14 mouse cellular contexts compared by ENCODE assay signal in the genomic region with DNA sequence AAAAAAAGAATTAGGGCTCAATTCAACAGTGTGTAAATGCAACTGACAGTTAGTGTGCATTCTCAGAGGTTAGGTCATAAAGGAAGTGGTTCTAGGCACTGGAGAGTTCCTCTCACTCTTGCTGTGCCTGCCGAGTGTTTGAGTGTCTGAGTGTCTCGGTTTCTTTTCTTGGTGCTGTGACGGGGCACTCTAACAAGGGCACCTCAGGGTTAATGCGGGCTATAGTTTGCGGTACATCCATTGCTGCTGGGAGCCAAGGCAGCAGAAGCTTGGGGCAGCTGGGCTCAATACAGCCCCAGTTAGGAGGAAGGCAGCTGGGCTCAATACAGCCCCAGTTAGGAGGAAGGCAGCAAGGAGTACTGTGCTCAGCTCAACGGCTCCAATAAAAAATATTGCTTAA. TPM values are rescaled to one million over a fixed set of nuclear protein-coding genes. Genes with fewer than 3 reads are reported as not detected.
A peak's percentile ranks its signal among the peaks of the same experiment; 100 is the strongest.
DNase-seq lines count a peak whose midpoint lies in the region; ATAC-seq and TF ChIP-seq lines count a peak whose summit lies in the region.
"Had no signal": no experiment of that assay in that cellular context is flagged by ENCODE, and none has a peak within 500 bp of the region (broad histone marks: within the 10 kb centered on the region; RNA-seq: fewer than 3 reads in every experiment).

No protein-coding gene starts in this region.

- no peak for TF ChIP-seq CTCF in lung, adult 2 months (IDR thresholded peaks at IDR 0.05; ENCODE audit: insufficient read depth, low read length)
- no peak for TF ChIP-seq CTCF in bone marrow, adult 2 months (IDR thresholded peaks at IDR 0.05; ENCODE audit: control insufficient read depth, insufficient read depth, low read length)
- TF ChIP-seq CTCF in stomach, postnatal 0 days (IDR thresholded peaks at IDR 0.05; ENCODE audit: low read depth): no peak
- TF ChIP-seq CTCF in cerebellum, adult 2 months (IDR thresholded peaks at IDR 0.05; ENCODE audit: borderline replicate concordance, insufficient read depth, low read depth, low read length): no peak

- H3K4me1 ChIP-seq in lung, adult 2 months (ENCODE audit: control insufficient read depth, insufficient read depth, low read length): no peaks in the 10 kb centered on the region
- H3K4me1 ChIP-seq in bone marrow, adult 2 months (ENCODE audit: control insufficient read depth, insufficient read depth, low read length): peaks cover 5% of the 10 kb centered on the region
- no peaks in the 10 kb centered on the region; the same call in 1 of the 2 replicates for H3K4me1 ChIP-seq in stomach, postnatal 0 days (replicated peaks; ENCODE audit: control insufficient read depth, insufficient read depth)
- H3K4me1 ChIP-seq in cerebellum, adult 2 months (ENCODE audit: control insufficient read depth, insufficient read depth, low read length): peaks cover 7% of the 10 kb centered on the region; the same call in 1 of the 2 replicates

- no peaks in the 10 kb centered on the region for H3K9me3 ChIP-seq in stomach, postnatal 0 days (ENCODE audit: control insufficient read depth, low read length)

- no peak for TF ChIP-seq EP300 in stomach, postnatal 0 days (optimal IDR thresholded peaks at IDR 0.05)

- WGBS in lung, adult 2 months: 32% methylated on average over 6 of the region's 6 CpGs
- 3% methylated on average over 6 of the region's 6 CpGs for WGBS in bone marrow, adult 2 months
- 61% methylated on average over 6 of the region's 6 CpGs for WGBS in stomach, postnatal 0 days
- 47% methylated on average over 6 of the region's 6 CpGs for WGBS in cerebellum, adult 2 months

- H3K9ac ChIP-seq in stomach, postnatal 0 days (ENCODE audit: low read length): no peak overlapping the region
- H3K9ac ChIP-seq: forebrain, postnatal 0 days; lung, embryonic 14.5 days had no signal

- DNase-seq in lung, adult 2 months: no peak
- DNase-seq in lung, postnatal 4 days: no peak
- peak; percentile 70 for DNase-seq in thymus, postnatal 14 days
- no peak for DNase-seq in stomach, postnatal 0 days (ENCODE audit: low spot score)
- DNase-seq in layer of hippocampus, postnatal 14 days (ENCODE audit: low spot score in 2 of 2): no peak
- no peak for DNase-seq in cerebellum, adult 2 months
- DNase-seq: cerebellum, postnatal 36 days; forebrain, postnatal 0 days; lung, embryonic 14.5 days; right cerebral cortex, adult 18-20 months had no signal

- no peaks in the 10 kb centered on the region for H3K36me3 ChIP-seq in stomach, postnatal 0 days (ENCODE audit: control insufficient read depth, insufficient read depth, low read length)
- H3K36me3 ChIP-seq: hindbrain, embryonic 10.5 days had no signal

- peak overlapping the region; percentile 2 for H3K4me3 ChIP-seq in lung, adult 2 months (replicated peaks; ENCODE audit: extremely low read depth, low read depth, low read length)
- H3K4me3 ChIP-seq in bone marrow, adult 2 months (replicated peaks; ENCODE audit: control insufficient read depth, low read depth, low read length): peak overlapping the region; percentile 32
- H3K4me3 ChIP-seq in stomach, postnatal 0 days (ENCODE audit: low read depth, low read length): no peak overlapping the region
- no peak overlapping the region for H3K4me3 ChIP-seq in cerebellum, adult 2 months (replicated peaks; ENCODE audit: insufficient read depth, low read depth, low read length)
- H3K4me3 ChIP-seq: hindbrain, embryonic 10.5 days had no signal

- peak; percentile 64 for ATAC-seq in megakaryocyte progenitor cell, adult 5-6 weeks (replicated peaks; ENCODE audit: poor library complexity)
- no peak for ATAC-seq in stomach, postnatal 0 days (ENCODE audit: low FRiP score, low TSS enrichment)
- ATAC-seq: forebrain, postnatal 0 days had no signal

- TF ChIP-seq POLR2A in lung, adult 2 months (IDR thresholded peaks at IDR 0.05; ENCODE audit: borderline replicate concordance, extremely low read depth, low read depth, low read length): no peak
- no peak for TF ChIP-seq POLR2A in bone marrow, adult 2 months (IDR thresholded peaks at IDR 0.05; ENCODE audit: borderline replicate concordance, control insufficient read depth, low read depth, low read length)
- no peak for TF ChIP-seq POLR2A in cerebellum, adult 2 months (IDR thresholded peaks at IDR 0.05; ENCODE audit: borderline replicate concordance, insufficient read depth, low read length)

- H3K4me2 ChIP-seq in stomach, postnatal 0 days (replicated peaks; ENCODE audit: low read depth): no peak overlapping the region
- H3K4me2 ChIP-seq: lung, embryonic 14.5 days had no signal

- peak overlapping the region; percentile 94 for H3K27ac ChIP-seq in bone marrow, adult 2 months (ENCODE audit: control insufficient read depth, insufficient read depth, low read depth, low read length, poor library complexity)
- H3K27ac ChIP-seq in stomach, postnatal 0 days (replicated peaks): no peak overlapping the region
- no peak overlapping the region for H3K27ac ChIP-seq in cerebellum, adult 2 months (ENCODE audit: insufficient read depth, low read length)
- H3K27ac ChIP-seq: hindbrain, embryonic 10.5 days had no signal

- H3K27me3 ChIP-seq in stomach, postnatal 0 days (ENCODE audit: control insufficient read depth, insufficient read depth, low read length): no peaks in the 10 kb centered on the region
- H3K27me3 ChIP-seq in cerebellum, adult 2 months (ENCODE audit: control insufficient read depth, insufficient read depth, low read length): no peaks in the 10 kb centered on the region

RNA-seq across cellular contexts. Expression of a gene that starts 20.7 kb away (rescaled TPM):
- polyA plus RNA-seq in lung, adult 2 months (2012; rRNA removed): 22.4 and 24.3 TPM in 2 replicates
- 33.1 and 50.5 TPM in 2 replicates for polyA plus RNA-seq in bone marrow, adult 2 months (2011; ENCODE audit: insufficient read depth, insufficient read length, low replicate concordance, missing spikeins)
- 8.6 and 9.8 TPM in 2 replicates for total RNA-seq in megakaryocyte progenitor cell, adult 5-6 weeks (2015)
- 10.5 and 14.2 TPM in 2 replicates for total RNA-seq in megakaryocyte progenitor cell, adult 5-6 weeks (2017)
- polyA plus RNA-seq in stomach, postnatal 0 days (2015; fragmentation: Nextera tagmentation; extraction: Ambion mirVana): 10.4 and 12.4 TPM in 2 replicates
- 10 to 100 TPM; 51.7 to 56.5 TPM for total RNA-seq in layer of hippocampus, postnatal 14 days (2021)
- 39.8 and 41.3 TPM in 2 replicates for polyA plus RNA-seq in cerebellum, adult 2 months (2012; rRNA removed)

RNA-seq across cellular contexts. Expression of a gene that starts 36.2 kb away (rescaled TPM):
- 2.3 and 2.4 TPM in 2 replicates for polyA plus RNA-seq in lung, adult 2 months (2012; rRNA removed)
- polyA plus RNA-seq in bone marrow, adult 2 months (2011; ENCODE audit: insufficient read depth, insufficient read length, low replicate concordance, missing spikeins): 1.2 and 1.9 TPM in 2 replicates
- total RNA-seq in megakaryocyte progenitor cell, adult 5-6 weeks (2015): 0.02 and 0.05 TPM in 2 replicates
- 0.07 and 0.17 TPM in 2 replicates for total RNA-seq in megakaryocyte progenitor cell, adult 5-6 weeks (2017)
- polyA plus RNA-seq in stomach, postnatal 0 days (2015; fragmentation: Nextera tagmentation; extraction: Ambion mirVana): 1.0 TPM in 2 replicates
- 10 to 100 TPM; 73.9 to 75.0 TPM for total RNA-seq in layer of hippocampus, postnatal 14 days (2021)
- polyA plus RNA-seq in cerebellum, adult 2 months (2012; rRNA removed): 59.1 and 60.7 TPM in 2 replicates

RNA-seq across cellular contexts. Expression of a gene that starts 40.3 kb away (rescaled TPM):
- 103 and 110 TPM in 2 replicates for polyA plus RNA-seq in lung, adult 2 months (2012; rRNA removed)
- 143 and 144 TPM in 2 replicates for polyA plus RNA-seq in bone marrow, adult 2 months (2011; ENCODE audit: insufficient read depth, insufficient read length, low replicate concordance, missing spikeins)
- 39.6 and 58.5 TPM in 2 replicates for total RNA-seq in megakaryocyte progenitor cell, adult 5-6 weeks (2015)
- total RNA-seq in megakaryocyte progenitor cell, adult 5-6 weeks (2017): 92.1 and 96.5 TPM in 2 replicates
- 100 and 110 TPM in 2 replicates for polyA plus RNA-seq in stomach, postnatal 0 days (2015; fragmentation: Nextera tagmentation; extraction: Ambion mirVana)
- total RNA-seq in layer of hippocampus, postnatal 14 days (2021): 100 to 1,000 TPM; 213 to 225 TPM
- 465 and 497 TPM in 2 replicates for polyA plus RNA-seq in cerebellum, adult 2 months (2012; rRNA removed)

RNA-seq across cellular contexts. Expression of a gene that starts 59.7 kb away (rescaled TPM):
- 3.6 and 4.4 TPM in 2 replicates for polyA plus RNA-seq in lung, adult 2 months (2012; rRNA removed)
- 0.77 TPM in 1 of 2 replicates, not detected in the other for polyA plus RNA-seq in bone marrow, adult 2 months (2011; ENCODE audit: insufficient read depth, insufficient read length, low replicate concordance, missing spikeins)
- not detected in 2 replicates for total RNA-seq in megakaryocyte progenitor cell, adult 5-6 weeks (2015)
- not detected in 2 replicates for total RNA-seq in megakaryocyte progenitor cell, adult 5-6 weeks (2017)
- 0.07 and 0.15 TPM in 2 replicates for polyA plus RNA-seq in stomach, postnatal 0 days (2015; fragmentation: Nextera tagmentation; extraction: Ambion mirVana)
- not detected for total RNA-seq in layer of hippocampus, postnatal 14 days (2021)
- 0.17 and 0.18 TPM in 2 replicates for polyA plus RNA-seq in cerebellum, adult 2 months (2012; rRNA removed)
- polyA plus RNA-seq: brain, embryonic 14.5 days had no signal

Comparison
In these comparisons a context has a peak if more than half of its experiments do, and no peak if none do; other contexts are left out.
1. H3K4me3 ChIP-seq: peak in lung, adult 2 months (single experiment) and bone marrow, adult 2 months (single experiment); none in stomach, postnatal 0 days (single experiment) and cerebellum, adult 2 months (single experiment).
2. RNA of a gene that starts 36.2 kb away (polyA plus RNA-seq): 59.1 to 60.7 TPM in cerebellum, adult 2 months; 2.3 to 2.4 TPM in lung, adult 2 months, 1.2 to 1.9 TPM in bone marrow, adult 2 months and 1.0 TPM in stomach, postnatal 0 days; every median in the first group is over 10 times any median in the second.